Mouse (Mus musculus) midbrain, embryonic 13.5 days (tissue): ENCODE data around the gene Nuak2. TPM values are rescaled to one million over a fixed set of nuclear protein-coding genes. Genes with fewer than 3 reads are reported as not detected.
A peak's percentile ranks its signal among the peaks of the same experiment; 100 is the strongest.

Experiments used
- ATAC-seq: fragments of 200-750 bp; cut with Nextera tagmentation; 2 replicates; pipeline ENCODE4 v1.8.0; 2017; ENCODE audit warnings: mild to moderate bottlenecking, moderate TSS enrichment, moderate library complexity
- H3K27ac ChIP-seq: fragments of 300-500 bp; sonication (generic); 2 replicates; pipeline ENCODE4 v1.5.1; 2015; ENCODE audit warnings: inconsistent platforms, mild to moderate bottlenecking, moderate library complexity
- H3K27me3 ChIP-seq: fragments of 300-500 bp; sonication (generic); 2 replicates; pipeline ENCODE4 v1.6.1; 2015; ENCODE audit warnings: mild to moderate bottlenecking, inconsistent platforms
- H3K36me3 ChIP-seq: fragments of 300-500 bp; sonication (generic); 2 replicates; pipeline ENCODE4 v1.6.1; 2015; ENCODE audit warnings: mild to moderate bottlenecking, inconsistent platforms
- H3K4me1 ChIP-seq: fragments of 300-500 bp; sonication (generic); replicated peaks from 2 replicates; pipeline ENCODE4 v1.6.1; 2015; ENCODE audit warnings: inconsistent platforms
- H3K4me2 ChIP-seq: fragments of 300-500 bp; sonication (generic); replicated peaks from 2 replicates; pipeline ENCODE4 v1.6.1; 2015; ENCODE audit warnings: moderate library complexity, mild to moderate bottlenecking, inconsistent platforms
- H3K4me3 ChIP-seq: fragments of 300-500 bp; sonication (generic); replicated peaks from 2 replicates; pipeline ENCODE4 v1.5.1; 2015; ENCODE audit warnings: mild to moderate bottlenecking, inconsistent platforms
- H3K9ac ChIP-seq: fragments of 300-500 bp; sonication (generic); replicated peaks from 2 replicates; pipeline ENCODE4 v1.6.1; 2015; ENCODE audit warnings: mild to moderate bottlenecking, inconsistent platforms
- H3K9me3 ChIP-seq: fragments of 300-500 bp; sonication (generic); 2 replicates; pipeline ENCODE4 v1.6.1; 2016; ENCODE audit warnings: mild to moderate bottlenecking, inconsistent platforms
- WGBS: fragments of 180-500 bp; shearing (Covaris S2); methylation state at CpG from one replicate; pipeline ENCODE4 v1.1.7; 2015; 5-methylcytosine and 5-hydroxymethylcytosine counted together
- polyA plus RNA-seq: library from polyadenylated mRNA; unstranded; fragments of >200 nt; fragmentation: Nextera tagmentation; extraction: Ambion mirVana; gene quantifications from 2 replicates; pipeline ENCODE4 v1.2.1, GENCODE M21; 2015

The Nuak2 gene
- polyA plus RNA-seq, 1 experiment from 2014 or later: 56.3 TPM

- H3K27ac ChIP-seq: no peak overlapping the region
- H3K4me3 ChIP-seq: no peak overlapping the region
- no peak for ATAC-seq
- no peaks in the 10 kb centered on the region for H3K9me3 ChIP-seq
- peaks cover 40% of the 10 kb centered on the region for H3K36me3 ChIP-seq
- H3K4me1 ChIP-seq: peaks cover 25% of the 10 kb centered on the region
- H3K4me2 ChIP-seq: no peak overlapping the region
- H3K27me3 ChIP-seq: no peaks in the 10 kb centered on the region
- 88% methylated on average over 7 of the region's 7 CpGs for WGBS
- H3K9ac ChIP-seq: 0 out of 2 replicates have a peak overlapping the region, but pooled peaks have one; percentile 14
Measured at GRCm38 (mm10) chr1:132364896-132365557, 49.1 kb downstream of the Nuak2 start.

GRCm38 (mm10) chr1:132365645-132366044 lies 49.7 kb downstream of the Nuak2 start:
- Histone ChIP-seq H3K4me2 (no peak overlapping the region), H3K36me3 (peaks cover 39% of the 10 kb centered on the region), H3K9me3 (no peaks in the 10 kb centered on the region), H3K27ac (no peak overlapping the region), H3K9ac (peak overlapping the region; percentile 32), H3K4me1 (peaks cover 29% of the 10 kb centered on the region), H3K4me3 (no peak overlapping the region), H3K27me3 (no peaks in the 10 kb centered on the region)
- WGBS: 47% methylated on average over 4 of the region's 4 CpGs
- no peak for ATAC-seq

- Histone ChIP-seq H3K27me3 (no peaks in the 10 kb centered on the region), H3K27ac (peak overlapping the region; percentile 32; the same call in 1 of the 2 replicates), H3K4me2 (no peak overlapping the region), H3K4me1 (peaks cover 35% of the 10 kb centered on the region), H3K9me3 (no peaks in the 10 kb centered on the region), H3K36me3 (peaks cover 35% of the 10 kb centered on the region), H3K9ac (peak overlapping the region; percentile 32), H3K4me3 (no peak overlapping the region)
- WGBS: 59% methylated on average over 8 of the region's 8 CpGs
- ATAC-seq: no peak
Measured at GRCm38 (mm10) chr1:132366235-132366634, 50.3 kb downstream of the Nuak2 start.

- Histone ChIP-seq H3K9me3 (no peaks in the 10 kb centered on the region), H3K27me3 (no peaks in the 10 kb centered on the region), H3K36me3 (peaks cover 28% of the 10 kb centered on the region), H3K9ac (peak overlapping the region; percentile 32), H3K27ac (peak overlapping the region; percentile 32; the same call in 1 of the 2 replicates), H3K4me1 (peaks cover 42% of the 10 kb centered on the region), H3K4me3 (no peak overlapping the region), H3K4me2 (no peak overlapping the region)
- 0 out of 2 replicates have a peak, but pooled peaks have one; percentile 5 for ATAC-seq
- 64% methylated on average over 6 of the region's 6 CpGs for WGBS
Measured at GRCm38 (mm10) chr1:132366937-132367336, 51.0 kb downstream of the Nuak2 start.

- no peak overlapping the region for H3K4me2 ChIP-seq
- H3K36me3 ChIP-seq: peaks cover 24% of the 10 kb centered on the region
- WGBS: 34% methylated on average over 7 of the region's 7 CpGs
- H3K9ac ChIP-seq: no peak overlapping the region
- H3K4me3 ChIP-seq: no peak overlapping the region
- ATAC-seq: peak; percentile 83
- H3K27ac ChIP-seq: peak overlapping the region; percentile 32; the same call in 1 of the 2 replicates
- no peaks in the 10 kb centered on the region for H3K9me3 ChIP-seq
- H3K4me1 ChIP-seq: peaks cover 52% of the 10 kb centered on the region
- no peaks in the 10 kb centered on the region for H3K27me3 ChIP-seq
Measured at GRCm38 (mm10) chr1:132367692-132368506, 52.0 kb downstream of the Nuak2 start.

- H3K4me2 ChIP-seq: no peak overlapping the region
- no peak for ATAC-seq
- H3K4me3 ChIP-seq: no peak overlapping the region
- no peaks in the 10 kb centered on the region for H3K9me3 ChIP-seq
- peak overlapping the region; percentile 67 for H3K27ac ChIP-seq
- peak overlapping the region; percentile 48; the same call in 1 of the 2 replicates for H3K9ac ChIP-seq
- H3K4me1 ChIP-seq: peaks cover 73% of the 10 kb centered on the region
- peaks cover 14% of the 10 kb centered on the region for H3K36me3 ChIP-seq
- 88% methylated on average over 9 of the region's 9 CpGs for WGBS
- no peaks in the 10 kb centered on the region for H3K27me3 ChIP-seq
Measured at GRCm38 (mm10) chr1:132370681-132371173, 54.8 kb downstream of the Nuak2 start.

GRCm38 (mm10) chr1:132371298-132372081 lies 55.6 kb downstream of the Nuak2 start:
- Histone ChIP-seq H3K4me2 (no peak overlapping the region), H3K4me1 (peaks cover 72% of the 10 kb centered on the region), H3K9me3 (no peaks in the 10 kb centered on the region), H3K27me3 (no peaks in the 10 kb centered on the region), H3K4me3 (no peak overlapping the region), H3K9ac (peak overlapping the region; percentile 48), H3K27ac (peak overlapping the region; percentile 89), H3K36me3 (peaks cover 14% of the 10 kb centered on the region)
- 52% methylated on average over 8 of the region's 8 CpGs for WGBS
- no peak for ATAC-seq

- WGBS: 43% methylated on average over 5 of the region's 5 CpGs
- ATAC-seq: peak; percentile 57
- H3K27ac ChIP-seq: peak overlapping the region; percentile 89
Measured at GRCm38 (mm10) chr1:132372354-132372753, 56.4 kb downstream of the Nuak2 start.

GRCm38 (mm10) chr1:132372896-132373534 lies 57.1 kb downstream of the Nuak2 start:
- ATAC-seq: no peak; the same call in 1 of the 2 replicates
- Histone ChIP-seq H3K36me3 (peaks cover 20% of the 10 kb centered on the region), H3K27ac (peak overlapping the region; percentile 89), H3K27me3 (no peaks in the 10 kb centered on the region), H3K4me3 (no peak overlapping the region), H3K4me1 (peaks cover 70% of the 10 kb centered on the region), H3K4me2 (peak overlapping the region; percentile 17; the same call in 1 of the 2 replicates), H3K9ac (peak overlapping the region; percentile 34), H3K9me3 (no peaks in the 10 kb centered on the region)
- WGBS: 78% methylated on average over 6 of the region's 6 CpGs

More at GRCm38 (mm10) chr1:132372354-132372753, 56.4 kb downstream of the Nuak2 start:
- Histone ChIP-seq H3K4me2 (peak overlapping the region; percentile 23), H3K4me1 (peaks cover 72% of the 10 kb centered on the region), H3K27me3 (no peaks in the 10 kb centered on the region), H3K4me3 (no peak overlapping the region), H3K9me3 (no peaks in the 10 kb centered on the region), H3K9ac (peak overlapping the region; percentile 34), H3K36me3 (peaks cover 14% of the 10 kb centered on the region)

GRCm38 (mm10) chr1:132374140-132374872 lies 58.4 kb downstream of the Nuak2 start:
- H3K4me1 ChIP-seq: peaks cover 70% of the 10 kb centered on the region
- no peak overlapping the region for H3K9ac ChIP-seq
- H3K27me3 ChIP-seq: no peaks in the 10 kb centered on the region
- H3K4me2 ChIP-seq: no peak overlapping the region
- WGBS: 46% methylated on average over 5 of the region's 5 CpGs
- H3K9me3 ChIP-seq: no peaks in the 10 kb centered on the region
- ATAC-seq: peak; percentile 10; the same call in 1 of the 2 replicates
- H3K27ac ChIP-seq: peak overlapping the region; percentile 89
- peaks cover 33% of the 10 kb centered on the region for H3K36me3 ChIP-seq
- H3K4me3 ChIP-seq: no peak overlapping the region
